Mouse (Mus musculus): ENCODE results near the gene Tex21.
"Not testable (repeated sequence)": the region's sequence is repeated elsewhere in the genome, so short reads cannot be mapped to it uniquely, and the experiment has no call there.

Gene Tex21

GRCm38 (mm10) chr12:76194526-76194925, 52.0 kb downstream of the Tex21 start:
- no peak for DNase-seq

- peak; percentile 9 to 25 for DNase-seq
These were observed 55.6 kb downstream of the Tex21 start for GRCm38 (mm10) chr12:76190940-76191339.

GRCm38 (mm10) chr12:76187849-76188248, 58.7 kb downstream of the Tex21 start:
- peak in 1 of 2 experiments; percentile 19 for DNase-seq

- no peak for DNase-seq
These were observed 60.1 kb downstream of the Tex21 start for GRCm38 (mm10) chr12:76186473-76186872.

GRCm38 (mm10) chr12:76185167-76185816, 61.3 kb downstream of the Tex21 start:
- no peak for DNase-seq

- no peak for DNase-seq
These were observed 62.3 kb downstream of the Tex21 start for GRCm38 (mm10) chr12:76184271-76184670.

- no peak for DNase-seq
These were observed 63.7 kb downstream of the Tex21 start for GRCm38 (mm10) chr12:76182831-76183230.

- no peak for DNase-seq
These were observed 65.1 kb downstream of the Tex21 start for GRCm38 (mm10) chr12:76181471-76181870.

- DNase-seq = no peak
These were observed 66.1 kb downstream of the Tex21 start for GRCm38 (mm10) chr12:76180442-76180841.

GRCm38 (mm10) chr12:76179527-76179926, 67.0 kb downstream of the Tex21 start:
- no peak for DNase-seq

GRCm38 (mm10) chr12:76179051-76179450, 67.5 kb downstream of the Tex21 start:
- DNase-seq = peak; percentile 39 to 61

- peak; percentile 57 to 69 for DNase-seq
These were observed 68.6 kb downstream of the Tex21 start for GRCm38 (mm10) chr12:76177864-76178518.

- DNase-seq = peak; percentile 34 to 36
These were observed 69.3 kb downstream of the Tex21 start, which contains the start of gene Esr2 for GRCm38 (mm10) chr12:76177000-76177863. Gene Esr2, minus strand, starts transcription at chr12:76177259.

- DNase-seq = no peak
These were observed 80.9 kb downstream of the Tex21 start for GRCm38 (mm10) chr12:76165641-76166040.

- DNase-seq = not testable (repeated sequence)
These were observed 94.2 kb downstream of the Tex21 start for GRCm38 (mm10) chr12:76152389-76152788.

Measured in lung, adult 18-20 months (tissue).